Mouse (Mus musculus) forebrain, embryonic 11.5 days (tissue): ENCODE results near the gene Coq6. TPM values are rescaled to one million over a fixed set of nuclear protein-coding genes. Genes with fewer than 3 reads are reported as not detected.

Experiments
- ATAC-seq: fragments of 200-750 bp; cut with Nextera tagmentation; replicated peaks from 2 replicates; pipeline ENCODE4 v1.8.0; 2017; ENCODE audit warnings: moderate TSS enrichment; ENCODE audit not compliant: low FRiP score
- DNase-seq: peaks from one replicate; pipeline ENCODE4 v3.0.0-alpha.2; 2017; ENCODE audit warnings: low spot score
- H3K27ac ChIP-seq: fragments of 300-500 bp; sonication (generic); 2 replicates; pipeline ENCODE4 v1.5.1; 2014; ENCODE audit warnings: low read depth, low read length
- H3K27me3 ChIP-seq: fragments of 300-500 bp; sonication (generic); 2 replicates; pipeline ENCODE4 v1.6.1; 2014; ENCODE audit warnings: mild to moderate bottlenecking, low read length, mixed read lengths; ENCODE audit not compliant: control insufficient read depth, insufficient read depth
- H3K36me3 ChIP-seq: fragments of 300-500 bp; sonication (generic); 2 replicates; pipeline ENCODE4 v1.6.1; 2014; ENCODE audit warnings: mild to moderate bottlenecking, low read length, moderate library complexity, mixed read lengths; ENCODE audit not compliant: control insufficient read depth, insufficient read depth
- H3K4me1 ChIP-seq: fragments of 300-500 bp; sonication (generic); replicated peaks from 2 replicates; pipeline ENCODE4 v1.6.1; 2014; ENCODE audit warnings: low read length, mixed read lengths; ENCODE audit not compliant: control insufficient read depth, insufficient read depth
- H3K4me2 ChIP-seq: fragments of 300-500 bp; sonication (generic); 2 replicates; pipeline ENCODE4 v1.6.1; 2014; ENCODE audit warnings: low read depth, mild to moderate bottlenecking, low read length, moderate library complexity, mixed read lengths; ENCODE audit not compliant: severe bottlenecking
- H3K4me3 ChIP-seq: fragments of 300-500 bp; sonication (generic); 2 replicates; pipeline ENCODE4 v1.5.1; 2014; ENCODE audit warnings: low read depth, low read length
- H3K9ac ChIP-seq: fragments of 300-500 bp; sonication (generic); 2 replicates; pipeline ENCODE4 v1.6.1; 2014; ENCODE audit warnings: low read length
- H3K9me3 ChIP-seq: fragments of 300-500 bp; sonication (generic); 2 replicates; pipeline ENCODE4 v1.6.1; 2016; ENCODE audit warnings: low read length, mixed read lengths; ENCODE audit not compliant: control insufficient read depth
- WGBS: fragments of 180-500 bp; shearing (Covaris S2); extraction: QIAGEN DNeasy Blood & Tissue Kit; methylation state at CpG from one replicate; pipeline ENCODE4 v1.1.7; 2014; 5-methylcytosine and 5-hydroxymethylcytosine counted together
- polyA plus RNA-seq: library from polyadenylated mRNA; unstranded; fragments of >200 nt; fragmentation: Nextera tagmentation; extraction: Ambion mirVana; gene quantifications from 2 replicates; pipeline ENCODE4 v1.2.1, GENCODE M21; 2014

Coq6 gene
- polyA plus RNA-seq, 1 experiment from 2014 or later, result 40.3 TPM

GRCm38 (mm10) chr12:84416834-84417604, 55.6 kb downstream of the Coq6 start, which contains the start of gene Rnf113a2:
Gene Rnf113a2, plus strand, starts transcription at chr12:84417196.
- DNase-seq (peak; percentile 91), ATAC-seq (peak; percentile 80)
- H3K27ac ChIP-seq, result no peak within 1 kb of the TSS
- H3K4me1 ChIP-seq, result peaks cover 6% of the 10 kb centered on the region; the same call in 1 of the 2 replicates
- WGBS, result 4% methylated on average over 50 of the region's 50 CpGs
- H3K4me3 ChIP-seq, result peak within 1 kb of the TSS; percentile 52
- peak within 1 kb of the TSS; percentile 72 for H3K9ac ChIP-seq
- H3K27me3 ChIP-seq, result no peaks in the 10 kb centered on the region
- peaks cover 3% of the 10 kb centered on the region; the same call in 1 of the 2 replicates for H3K9me3 ChIP-seq
- H3K4me2 ChIP-seq, result peak within 1 kb of the TSS; percentile 73
- no peaks in the 10 kb centered on the region; the same call in 1 of the 2 replicates for H3K36me3 ChIP-seq

- peaks cover 6% of the 10 kb centered on the region; the same call in 1 of the 2 replicates for H3K4me1 ChIP-seq
- no peaks in the 10 kb centered on the region for H3K27me3 ChIP-seq
- DNase-seq (no peak), ATAC-seq (no peak)
- no peaks in the 10 kb centered on the region; the same call in 1 of the 2 replicates for H3K36me3 ChIP-seq
- 35% methylated on average over 18 of the region's 18 CpGs for WGBS
- H3K4me2 ChIP-seq, result peak overlapping the region; percentile 73
- H3K4me3 ChIP-seq, result peak overlapping the region; percentile 52
- H3K27ac ChIP-seq, result no peak overlapping the region
- H3K9ac ChIP-seq, result peak overlapping the region; percentile 72
- H3K9me3 ChIP-seq, result peaks cover 3% of the 10 kb centered on the region; the same call in 1 of the 2 replicates
Measured at GRCm38 (mm10) chr12:84417605-84417922, 56.1 kb downstream of the Coq6 start.

Other genes with a start within 250 kb of the Coq6 start
- 6.1 and 6.8 TPM in 2 replicates for gene Dnal1, start 247.3 kb upstream of the Coq6 start, polyA plus RNA-seq
- 1.9 and 2.8 TPM in 2 replicates for gene Pnma1, start 213.2 kb upstream of the Coq6 start, polyA plus RNA-seq
- gene Elmsan1, start 142.8 kb upstream of the Coq6 start, polyA plus RNA-seq, result 7.6 and 9.6 TPM in 2 replicates
- gene Ptgr2, start 76.4 kb upstream of the Coq6 start, polyA plus RNA-seq, result 13.8 and 14.3 TPM in 2 replicates
- gene Zfp410, start 44.8 kb upstream of the Coq6 start, polyA plus RNA-seq, result 121 and 129 TPM in 2 replicates
- gene Fam161b, start 176 bp downstream of the Coq6 start, polyA plus RNA-seq, result 8.0 and 8.3 TPM in 2 replicates
- 11.9 and 12.3 TPM in 2 replicates for gene Entpd5, start 47.4 kb downstream of the Coq6 start, polyA plus RNA-seq
- gene Bbof1, start 47.4 kb downstream of the Coq6 start, polyA plus RNA-seq, result 1.5 and 2.1 TPM in 2 replicates
- gene Rnf113a2, start 55.5 kb downstream of the Coq6 start, polyA plus RNA-seq, result 23.9 and 29.2 TPM in 2 replicates
- 20.8 and 21.0 TPM in 2 replicates for gene Aldh6a1, start 89.3 kb downstream of the Coq6 start, polyA plus RNA-seq
- 36.5 and 38.6 TPM in 2 replicates for gene Lin52, start 89.8 kb downstream of the Coq6 start, polyA plus RNA-seq
- gene Vsx2, start 208.1 kb downstream of the Coq6 start, polyA plus RNA-seq, result not detected in 2 replicates